Mouse (Mus musculus) liver, embryonic 12.5 days (tissue): Measurements from ENCODE around the gene Wdfy3. TPM values are rescaled to one million over a fixed set of nuclear protein-coding genes. Genes with fewer than 3 reads are reported as not detected.
A peak's percentile ranks its signal among the peaks of the same experiment; 100 is the strongest.
"Not testable (repeated sequence)": the region's sequence is repeated elsewhere in the genome, so short reads cannot be mapped to it uniquely, and the experiment has no call there.

Experiments
- ATAC-seq: fragments of 200-750 bp; cut with Nextera tagmentation; 2 replicates; pipeline ENCODE4 v1.8.0; 2017; ENCODE audit warnings: moderate number of reproducible peaks, mild to moderate bottlenecking, moderate library complexity
- H3K27ac ChIP-seq: fragments of 300-500 bp; sonication (generic); 2 replicates; pipeline ENCODE4 v1.5.1; 2016; ENCODE audit warnings: mild to moderate bottlenecking
- H3K27me3 ChIP-seq: fragments of 300-500 bp; sonication (generic); replicated peaks from 2 replicates; pipeline ENCODE4 v1.6.1; 2016; ENCODE audit warnings: mild to moderate bottlenecking, moderate library complexity
- H3K36me3 ChIP-seq: fragments of 300-500 bp; sonication (generic); 2 replicates; pipeline ENCODE4 v1.6.1; 2016; ENCODE audit warnings: mild to moderate bottlenecking, moderate library complexity
- H3K4me1 ChIP-seq: fragments of 300-500 bp; sonication (generic); 2 replicates; pipeline ENCODE4 v1.6.1; 2016
- H3K4me2 ChIP-seq: fragments of 300-500 bp; sonication (generic); 2 replicates; pipeline ENCODE4 v1.6.1; 2016; ENCODE audit warnings: mild to moderate bottlenecking, moderate library complexity
- H3K4me3 ChIP-seq: fragments of 300-500 bp; sonication (generic); 2 replicates; pipeline ENCODE4 v1.5.1; 2016; ENCODE audit warnings: mild to moderate bottlenecking, moderate library complexity
- H3K9ac ChIP-seq: fragments of 300-500 bp; sonication (generic); 2 replicates; pipeline ENCODE4 v1.6.1; 2016; ENCODE audit warnings: mild to moderate bottlenecking, moderate library complexity
- H3K9me3 ChIP-seq: fragments of 300-500 bp; sonication (generic); replicated peaks from 2 replicates; pipeline ENCODE4 v1.6.1; 2016; ENCODE audit warnings: mild to moderate bottlenecking, moderate library complexity
- WGBS: fragments of 180-500 bp; shearing (Covaris S2); methylation state at CpG from one replicate; pipeline ENCODE4 v1.1.7; 2016; ENCODE audit not compliant: insufficient replicate concordance; 5-methylcytosine and 5-hydroxymethylcytosine counted together
- polyA plus RNA-seq: library from polyadenylated mRNA; unstranded; fragments of >200 nt; fragmentation: Nextera tagmentation; extraction: Ambion mirVana; gene quantifications from 2 replicates; pipeline ENCODE4 v1.2.1, GENCODE M21; 2016

The Wdfy3 gene
- 7.4 and 7.8 TPM in 2 replicates for polyA plus RNA-seq

DNA sequence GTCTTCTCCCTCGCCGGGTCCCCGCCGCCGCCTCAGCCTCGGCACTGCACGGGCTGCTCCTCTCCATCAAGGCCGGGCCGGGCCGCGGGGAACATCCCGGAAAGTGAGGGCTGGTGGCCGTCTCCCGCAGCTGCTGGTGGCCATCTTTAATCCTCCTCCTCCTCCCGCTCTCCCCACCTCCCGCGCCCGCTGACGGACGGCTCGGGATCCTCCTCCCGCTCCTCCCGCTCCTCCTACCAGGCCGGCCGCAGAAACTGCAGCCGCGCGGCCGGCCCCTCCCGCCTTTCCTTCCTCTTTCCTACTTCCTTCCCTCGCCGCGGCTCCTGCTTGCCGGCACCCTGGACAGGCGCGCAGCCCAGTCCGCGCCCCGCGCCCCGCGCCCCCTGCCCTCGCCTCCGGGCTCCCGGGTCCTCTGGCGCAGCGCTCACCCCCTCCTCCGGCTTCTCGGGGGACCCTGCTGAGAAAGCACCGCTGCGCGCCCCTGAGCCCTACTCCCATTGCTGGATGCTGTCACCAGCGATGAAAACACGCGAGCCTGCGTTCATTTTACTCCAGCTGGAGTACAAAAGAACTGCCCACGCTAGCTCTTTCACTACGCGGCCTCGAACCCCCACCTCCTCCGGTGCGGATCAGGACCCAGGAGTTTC, at the start of gene Wdfy3:
Wdfy3 (minus strand) TSS at position 155 of the 647 bp plus-strand sequence.
- H3K27me3 ChIP-seq: peaks cover 7% of the 10 kb centered on the region; the same call in 1 of the 2 replicates
- peak within 1 kb of the TSS; percentile 94 for H3K4me3 ChIP-seq
- peak within 1 kb of the TSS; percentile 93 for H3K4me2 ChIP-seq
- H3K27ac ChIP-seq: peak within 1 kb of the TSS; percentile 86
- no peaks in the 10 kb centered on the region for H3K9me3 ChIP-seq
- H3K36me3 ChIP-seq: peaks cover 8% of the 10 kb centered on the region; the same call in 1 of the 2 replicates
- peak within 1 kb of the TSS; percentile 93 for H3K9ac ChIP-seq
- WGBS: under 1% methylated on average over 48 of the region's 62 CpGs
- ATAC-seq: peak; percentile 89
- H3K4me1 ChIP-seq: peaks cover 39% of the 10 kb centered on the region

DNA sequence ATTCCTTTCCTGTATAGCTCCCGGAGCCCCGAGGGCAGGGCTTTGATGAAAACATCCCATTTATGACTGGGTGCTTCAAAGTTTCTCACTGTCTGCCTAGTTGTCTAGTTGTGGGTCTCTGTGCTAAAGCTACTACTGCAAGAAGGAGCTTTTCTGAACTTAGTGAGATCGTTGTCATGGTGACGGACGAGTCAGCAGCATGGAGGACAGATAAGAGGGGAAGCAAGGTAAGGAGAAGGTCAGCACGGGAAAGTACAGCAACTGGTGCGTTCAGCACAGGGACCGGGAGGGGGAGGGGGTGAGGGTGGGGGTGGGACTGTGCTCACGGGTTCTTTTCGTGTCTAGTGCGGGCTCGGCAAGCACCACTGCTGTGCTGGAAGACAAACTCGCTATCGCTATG, 43.3 kb upstream of the Wdfy3 start:
- 44% methylated on average over 14 of the region's 14 CpGs for WGBS
- Histone ChIP-seq H3K4me2 (no peak overlapping the region), H3K27me3 (no peaks in the 10 kb centered on the region), H3K27ac (no peak overlapping the region), H3K9ac (no peak overlapping the region), H3K9me3 (no peaks in the 10 kb centered on the region), H3K4me1 (peaks cover 4% of the 10 kb centered on the region; the same call in 1 of the 2 replicates), H3K36me3 (no peaks in the 10 kb centered on the region), H3K4me3 (no peak overlapping the region)
- no peak for ATAC-seq

DNA sequence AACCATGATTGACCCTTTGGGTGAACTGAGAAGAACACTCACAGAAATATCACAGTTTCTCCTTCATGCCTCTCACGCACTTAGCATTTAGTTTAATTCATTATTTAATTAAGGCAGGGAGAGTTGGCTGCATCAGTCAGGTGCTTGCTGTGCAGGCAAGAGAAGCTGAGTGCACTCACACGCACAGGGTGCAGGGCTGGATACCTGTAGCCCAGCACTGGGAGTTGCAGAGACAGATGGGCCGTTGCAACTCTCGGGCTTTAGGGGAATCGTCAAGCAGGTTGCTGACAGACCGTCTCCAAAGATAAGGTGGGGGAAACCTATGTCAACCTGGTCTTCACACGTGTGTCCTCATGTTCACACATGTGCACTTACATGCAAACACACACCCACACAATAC, 42.3 kb upstream of the Wdfy3 start:
- WGBS: 54% methylated on average over 7 of the region's 7 CpGs
- H3K9me3 ChIP-seq: no peaks in the 10 kb centered on the region
- H3K4me2 ChIP-seq: no peak overlapping the region
- H3K4me3 ChIP-seq: no peak overlapping the region
- H3K27me3 ChIP-seq: no peaks in the 10 kb centered on the region
- no peak overlapping the region for H3K9ac ChIP-seq
- H3K36me3 ChIP-seq: no peaks in the 10 kb centered on the region
- H3K27ac ChIP-seq: no peak overlapping the region
- no peak for ATAC-seq
- peaks cover 4% of the 10 kb centered on the region; the same call in 1 of the 2 replicates for H3K4me1 ChIP-seq

DNA sequence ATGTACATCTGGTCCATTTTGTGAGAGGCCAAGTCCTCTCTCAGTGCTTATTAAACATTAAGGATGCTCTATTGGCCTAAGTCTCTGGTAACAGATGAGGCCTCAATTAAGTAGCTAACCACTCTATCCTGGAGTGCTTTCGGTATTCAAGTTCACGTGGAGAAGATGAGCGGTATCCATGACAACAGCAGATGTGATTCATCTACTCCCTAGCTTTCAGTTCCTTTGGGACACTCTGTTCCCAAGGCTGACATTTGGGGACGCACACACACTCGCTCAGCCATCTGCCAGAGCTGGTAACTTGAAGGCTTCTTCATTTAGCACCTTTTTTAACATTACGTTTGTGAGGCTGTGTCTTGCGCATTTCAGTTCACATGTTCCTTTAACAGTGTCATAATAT, 40.3 kb upstream of the Wdfy3 start:
- H3K36me3 ChIP-seq: no peaks in the 10 kb centered on the region
- no peak for ATAC-seq
- H3K9me3 ChIP-seq: no peaks in the 10 kb centered on the region
- no peaks in the 10 kb centered on the region for H3K27me3 ChIP-seq
- no peak overlapping the region for H3K4me2 ChIP-seq
- H3K27ac ChIP-seq: no peak overlapping the region
- H3K9ac ChIP-seq: no peak overlapping the region
- peaks cover 4% of the 10 kb centered on the region; the same call in 1 of the 2 replicates for H3K4me1 ChIP-seq
- H3K4me3 ChIP-seq: no peak overlapping the region
- WGBS: 76% methylated on average over 7 of the region's 7 CpGs

DNA sequence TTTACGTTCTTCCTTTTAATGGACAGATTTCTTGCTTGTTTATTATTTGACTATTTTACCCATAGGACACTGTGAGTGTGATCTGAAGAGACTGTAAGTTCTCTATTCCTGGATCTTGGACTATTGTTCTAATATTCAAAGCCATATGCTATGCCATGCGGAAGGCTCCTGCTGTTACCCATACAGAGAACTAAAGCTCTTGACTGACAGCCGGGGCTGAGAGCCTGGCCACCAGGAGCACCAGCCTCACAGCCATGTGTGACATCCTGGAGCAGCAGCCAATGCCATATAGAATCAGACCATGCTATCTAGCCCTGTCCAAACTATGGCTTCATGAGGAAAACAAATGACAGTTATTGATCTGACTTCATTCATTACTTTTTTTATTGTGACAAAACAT, 36.2 kb upstream of the Wdfy3 start:
- WGBS: 59% methylated on average over 3 of the region's 3 CpGs
- Histone ChIP-seq H3K27ac (no peak overlapping the region), H3K36me3 (no peaks in the 10 kb centered on the region), H3K27me3 (no peaks in the 10 kb centered on the region), H3K4me2 (no peak overlapping the region), H3K9me3 (no peaks in the 10 kb centered on the region), H3K4me3 (no peak overlapping the region), H3K9ac (no peak overlapping the region), H3K4me1 (no peaks in the 10 kb centered on the region)
- ATAC-seq: no peak

DNA sequence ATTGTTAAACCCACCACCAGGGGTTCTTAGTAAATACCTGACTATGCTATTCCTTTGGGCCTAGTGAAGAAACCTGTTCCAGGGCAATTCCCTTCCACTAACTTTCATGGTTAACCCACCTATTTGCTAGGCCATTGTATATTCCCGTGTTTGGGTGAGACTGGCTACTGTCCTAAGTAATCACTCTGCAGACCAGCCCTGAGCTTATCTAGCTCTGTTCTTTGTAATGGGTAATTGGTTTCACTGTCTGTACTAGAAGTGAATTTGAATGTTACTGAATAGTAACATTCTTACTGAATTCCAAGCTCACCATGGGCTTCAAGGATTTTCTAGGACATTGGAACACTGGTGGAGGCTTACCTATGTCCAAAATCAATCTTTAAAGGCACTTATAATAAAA, 32.1 kb upstream of the Wdfy3 start:
- H3K36me3 ChIP-seq: not testable (repeated sequence)
- 73% methylated on average over 1 of the region's 1 CpGs for WGBS

DNA sequence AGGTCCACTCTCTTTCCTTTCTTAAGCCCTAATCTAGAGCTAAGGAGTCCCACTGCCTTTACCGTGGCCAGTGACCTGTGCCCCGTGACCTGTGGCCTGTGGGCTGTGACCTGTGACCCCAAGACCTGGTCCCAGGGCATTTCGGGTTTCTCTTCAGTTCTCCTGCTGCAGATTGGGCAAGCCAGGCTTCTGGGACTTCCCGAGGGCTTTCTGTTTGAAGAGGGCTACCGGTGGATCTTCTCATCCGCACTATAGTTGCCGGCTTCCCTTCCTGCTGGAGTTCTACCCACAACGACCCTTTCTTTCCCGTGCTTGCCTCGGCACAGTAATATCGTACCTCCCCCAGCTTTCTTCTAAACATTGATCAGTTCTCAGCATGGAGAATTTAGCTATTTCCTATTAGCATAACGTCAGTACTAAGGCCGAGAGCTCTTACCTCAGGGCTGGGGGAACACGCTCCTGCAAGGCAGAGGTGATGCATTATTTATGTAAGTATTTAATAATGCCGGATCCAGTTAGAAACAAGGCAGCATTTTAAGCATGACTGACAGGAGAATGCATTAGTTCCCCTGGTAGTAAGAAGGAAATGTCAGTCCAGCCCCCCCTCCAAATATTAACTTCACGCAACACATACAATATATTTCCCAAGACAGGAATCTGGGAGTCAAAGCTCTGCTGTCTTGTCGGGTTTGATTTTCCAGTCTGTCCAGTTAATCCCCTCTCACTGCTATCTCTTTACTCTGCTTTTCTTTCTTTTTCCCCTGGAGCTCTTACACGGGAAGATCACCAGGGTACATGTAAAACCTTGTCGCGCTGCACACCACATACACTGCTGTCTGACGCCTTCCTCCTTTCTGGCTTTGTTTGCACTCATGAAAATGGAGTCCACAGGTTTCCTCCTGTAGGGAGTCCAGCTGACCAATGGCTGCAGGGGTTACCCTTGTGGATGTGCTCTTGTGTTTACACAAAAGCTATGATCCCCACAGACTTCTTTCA, 30.8 kb upstream of the Wdfy3 start:
- no peak overlapping the region for H3K4me2 ChIP-seq
- no peak for ATAC-seq

More for the DNA sequence above, 32.1 kb upstream of the Wdfy3 start:
- not testable (repeated sequence) for ATAC-seq, H3K27ac ChIP-seq, H3K4me2 ChIP-seq, H3K9ac ChIP-seq, H3K9me3 ChIP-seq, H3K27me3 ChIP-seq, H3K4me1 ChIP-seq, H3K4me3 ChIP-seq

DNA sequence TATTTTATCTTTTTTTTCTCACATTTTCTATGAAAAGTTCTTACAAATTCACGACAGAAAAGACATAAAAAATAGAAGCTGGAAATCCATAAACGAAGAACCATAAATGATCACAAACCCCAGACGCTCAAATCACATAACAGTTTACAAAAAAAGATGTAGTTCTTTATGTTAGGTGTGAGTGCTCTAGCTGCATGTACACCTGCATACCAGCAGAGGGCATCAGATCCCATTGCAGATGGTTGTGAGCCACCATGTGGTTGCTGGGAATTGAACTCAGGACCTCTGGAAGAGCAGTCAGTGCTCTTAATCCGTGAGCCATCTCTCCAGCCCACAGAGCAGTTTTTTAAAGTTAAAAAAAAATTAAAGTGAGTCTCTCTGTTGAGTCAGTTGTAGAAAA, 25.9 kb upstream of the Wdfy3 start:
- no peaks in the 10 kb centered on the region for H3K4me1 ChIP-seq
- H3K9ac ChIP-seq: no peak overlapping the region
- no peak overlapping the region for H3K27ac ChIP-seq
- H3K4me3 ChIP-seq: no peak overlapping the region
- no peak for ATAC-seq
- WGBS: 60% methylated on average over 4 of the region's 4 CpGs
- no peaks in the 10 kb centered on the region for H3K9me3 ChIP-seq
- H3K27me3 ChIP-seq: no peaks in the 10 kb centered on the region
- H3K4me2 ChIP-seq: no peak overlapping the region
- no peaks in the 10 kb centered on the region for H3K36me3 ChIP-seq

More for the DNA sequence above, 30.8 kb upstream of the Wdfy3 start:
- Histone ChIP-seq H3K27ac (no peak overlapping the region), H3K9ac (no peak overlapping the region), H3K4me3 (no peak overlapping the region), H3K9me3 (no peaks in the 10 kb centered on the region), H3K27me3 (no peaks in the 10 kb centered on the region), H3K36me3 (no peaks in the 10 kb centered on the region), H3K4me1 (no peaks in the 10 kb centered on the region)
- WGBS: 68% methylated on average over 21 of the region's 21 CpGs

DNA sequence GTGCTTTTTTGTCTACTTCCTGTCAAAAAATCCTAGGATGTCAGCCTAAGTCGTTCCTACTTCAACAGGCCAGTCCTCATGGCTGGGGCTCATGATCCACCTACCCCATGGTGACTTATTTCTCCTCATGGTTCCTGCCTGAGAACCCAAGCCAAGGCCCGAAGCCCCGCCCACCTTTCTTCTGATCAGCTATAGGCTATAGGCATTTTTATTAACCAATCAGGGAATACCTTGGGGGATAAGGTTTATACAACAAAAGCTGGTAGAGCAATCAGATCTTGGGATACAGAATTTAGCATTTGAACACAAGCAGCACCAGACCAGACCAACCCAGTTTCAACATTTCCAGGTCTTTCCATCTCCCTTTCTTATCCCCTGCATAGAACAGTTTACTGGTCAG, 21.0 kb upstream of the Wdfy3 start:
- H3K9me3 ChIP-seq: no peaks in the 10 kb centered on the region
- no peaks in the 10 kb centered on the region for H3K27me3 ChIP-seq
- no peak overlapping the region for H3K27ac ChIP-seq
- no peaks in the 10 kb centered on the region for H3K4me1 ChIP-seq
- ATAC-seq: no peak
- no peak overlapping the region for H3K9ac ChIP-seq
- no peaks in the 10 kb centered on the region for H3K36me3 ChIP-seq
- WGBS: 58% methylated on average over 3 of the region's 3 CpGs
- H3K4me2 ChIP-seq: no peak overlapping the region
- no peak overlapping the region for H3K4me3 ChIP-seq

DNA sequence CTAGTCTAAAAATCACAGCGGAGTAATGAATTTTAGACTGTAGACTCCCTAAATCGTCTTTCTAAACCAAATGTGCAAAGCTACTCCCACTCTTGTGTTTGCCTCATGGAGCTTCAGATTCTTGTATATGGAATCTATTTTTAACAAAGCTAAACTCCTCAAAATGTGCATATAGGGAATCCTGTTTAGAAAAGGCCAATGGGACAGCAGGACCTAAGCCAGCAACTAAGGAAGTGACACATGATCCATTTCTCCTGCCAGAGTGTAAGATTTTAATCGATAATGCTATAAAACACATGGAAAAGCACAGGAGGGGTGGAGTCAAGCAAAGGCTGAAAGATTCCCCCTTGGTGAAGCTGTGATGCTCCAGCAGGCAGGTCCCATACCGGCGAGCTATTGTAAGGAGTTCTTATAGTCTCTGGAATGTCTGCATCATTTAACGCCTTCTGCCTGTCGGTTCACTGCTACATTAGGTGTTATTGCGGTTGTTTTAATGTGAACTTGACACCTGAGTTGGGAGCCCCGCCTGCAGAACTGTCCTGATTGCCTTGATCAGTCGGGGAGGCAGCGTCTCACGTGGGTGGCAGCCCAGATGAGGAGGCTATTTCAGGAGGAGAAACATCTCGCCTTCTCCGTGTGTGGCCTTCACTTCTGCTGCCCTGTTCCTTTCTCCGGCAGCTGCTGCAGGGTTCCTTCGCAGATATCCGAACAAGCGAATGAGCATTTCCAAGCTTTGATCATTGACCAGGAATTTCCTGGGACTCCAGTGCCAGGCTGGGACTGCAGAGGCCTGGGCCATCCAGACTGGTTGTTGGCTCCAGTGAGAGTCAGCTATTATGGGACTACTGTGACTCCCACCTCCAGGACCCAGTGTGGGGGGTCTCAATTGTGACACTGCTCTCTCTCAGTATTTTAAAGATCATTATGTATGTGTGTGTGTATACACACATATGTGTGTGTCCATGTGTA, 15.3 kb upstream of the Wdfy3 start:
- ATAC-seq: no peak
- H3K27me3 ChIP-seq: peaks cover 7% of the 10 kb centered on the region; the same call in 1 of the 2 replicates
- no peak overlapping the region for H3K4me2 ChIP-seq
- H3K4me3 ChIP-seq: no peak overlapping the region
- H3K4me1 ChIP-seq: no peaks in the 10 kb centered on the region
- H3K36me3 ChIP-seq: no peaks in the 10 kb centered on the region
- WGBS: 46% methylated on average over 18 of the region's 18 CpGs
- no peak overlapping the region for H3K9ac ChIP-seq
- H3K9me3 ChIP-seq: no peaks in the 10 kb centered on the region
- no peak overlapping the region for H3K27ac ChIP-seq

DNA sequence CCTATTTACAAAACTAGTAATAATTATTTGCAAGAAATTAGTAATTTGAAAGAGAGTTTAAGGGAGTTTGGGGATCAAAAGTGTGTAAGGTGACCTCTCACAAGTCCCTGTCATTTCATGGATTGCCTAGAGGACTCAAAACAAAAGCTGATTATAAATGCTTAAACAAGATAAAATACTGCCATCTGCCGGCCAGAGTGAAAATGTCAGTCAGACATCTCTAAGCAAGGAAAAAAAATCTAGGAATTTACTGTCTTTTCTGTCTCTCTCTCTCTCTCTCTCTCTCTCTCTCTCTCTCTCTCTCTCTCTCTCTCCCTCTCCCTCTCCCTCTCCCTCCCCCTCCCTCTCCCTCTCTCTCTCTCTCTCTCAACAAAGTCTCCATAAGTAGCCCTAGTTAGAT, 4.4 kb upstream of the Wdfy3 start:
- H3K9me3 ChIP-seq: no peaks in the 10 kb centered on the region
- peaks cover 7% of the 10 kb centered on the region; the same call in 1 of the 2 replicates for H3K27me3 ChIP-seq
- peaks cover 14% of the 10 kb centered on the region for H3K4me1 ChIP-seq
- H3K4me2 ChIP-seq: no peak overlapping the region
- H3K27ac ChIP-seq: no peak overlapping the region
- no peak for ATAC-seq
- WGBS: 0% methylated on average over 1 of the region's 1 CpGs
- no peak overlapping the region for H3K9ac ChIP-seq
- no peaks in the 10 kb centered on the region for H3K36me3 ChIP-seq
- H3K4me3 ChIP-seq: no peak overlapping the region
